Mouse (Mus musculus): Measurements from ENCODE around the gene Slc4a7.

Slc4a7 gene

DNA sequence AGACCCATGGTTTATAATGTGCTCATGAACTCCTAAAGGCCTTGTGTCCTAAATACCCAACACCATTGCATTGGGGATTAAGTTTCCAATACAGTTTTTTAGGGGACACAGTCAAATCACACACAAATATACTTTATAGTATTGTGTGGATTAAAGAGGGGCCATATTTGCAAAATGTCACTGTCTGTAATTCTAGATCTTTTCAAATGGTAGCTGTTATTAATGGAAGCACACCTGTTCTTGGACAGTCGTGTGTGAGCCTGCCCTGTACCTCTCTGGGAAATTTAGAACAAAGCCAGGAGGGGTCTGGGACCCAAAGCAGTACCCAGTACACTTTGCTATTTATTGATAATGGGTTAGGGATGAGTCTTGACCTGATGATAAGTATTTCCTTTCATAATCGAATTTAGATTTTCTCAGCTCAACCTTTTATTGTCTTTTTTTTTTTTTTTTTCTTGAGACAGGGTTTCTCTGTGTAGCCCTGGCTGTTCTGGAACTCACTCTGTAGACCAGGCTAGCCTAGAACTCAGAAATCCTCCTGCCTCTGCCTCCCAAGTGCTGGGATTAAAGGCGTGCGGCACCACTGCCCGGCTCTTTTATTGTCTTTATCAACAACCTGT lies at the start of gene Slc4a7:
Gene Slc4a7 (plus strand): TSS at position 570 of the 620 bp plus-strand sequence.
- DNase-seq (ENCODE audit: low read depth, low spot score), result no peak

- no peak for DNase-seq (ENCODE audit: low read depth, low spot score)
Measured at GRCm38 (mm10) chr14:14670597-14670996, 31.5 kb upstream of the Slc4a7 start.

DNA sequence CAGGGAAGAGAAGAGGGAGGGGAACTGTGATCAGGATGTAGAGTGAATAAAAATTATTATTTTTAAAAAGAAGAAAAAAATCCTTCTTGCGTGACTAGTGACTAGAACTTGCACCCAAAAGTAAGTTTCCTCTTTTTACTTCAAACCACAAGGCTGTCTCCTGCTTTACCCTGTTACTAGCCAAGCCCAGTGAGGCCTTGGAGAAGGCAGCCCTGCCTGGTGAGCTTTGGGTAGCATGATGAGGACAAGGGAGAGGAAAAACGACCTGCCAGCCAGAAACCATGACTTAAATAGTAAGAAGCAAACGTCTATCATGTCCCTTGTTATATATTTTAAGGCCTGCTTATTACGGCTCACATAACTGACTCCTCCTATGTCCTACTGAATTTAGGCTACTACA lies 20.5 kb upstream of the Slc4a7 start:
- DNase-seq (ENCODE audit: low read depth, low spot score), result no peak

GRCm38 (mm10) chr14:14684771-14685170 lies 17.3 kb upstream of the Slc4a7 start:
- no peak for DNase-seq (ENCODE audit: low read depth, low spot score)

GRCm38 (mm10) chr14:14686101-14686551 lies 16.0 kb upstream of the Slc4a7 start:
- DNase-seq (ENCODE audit: low read depth, low spot score), result no peak

DNA sequence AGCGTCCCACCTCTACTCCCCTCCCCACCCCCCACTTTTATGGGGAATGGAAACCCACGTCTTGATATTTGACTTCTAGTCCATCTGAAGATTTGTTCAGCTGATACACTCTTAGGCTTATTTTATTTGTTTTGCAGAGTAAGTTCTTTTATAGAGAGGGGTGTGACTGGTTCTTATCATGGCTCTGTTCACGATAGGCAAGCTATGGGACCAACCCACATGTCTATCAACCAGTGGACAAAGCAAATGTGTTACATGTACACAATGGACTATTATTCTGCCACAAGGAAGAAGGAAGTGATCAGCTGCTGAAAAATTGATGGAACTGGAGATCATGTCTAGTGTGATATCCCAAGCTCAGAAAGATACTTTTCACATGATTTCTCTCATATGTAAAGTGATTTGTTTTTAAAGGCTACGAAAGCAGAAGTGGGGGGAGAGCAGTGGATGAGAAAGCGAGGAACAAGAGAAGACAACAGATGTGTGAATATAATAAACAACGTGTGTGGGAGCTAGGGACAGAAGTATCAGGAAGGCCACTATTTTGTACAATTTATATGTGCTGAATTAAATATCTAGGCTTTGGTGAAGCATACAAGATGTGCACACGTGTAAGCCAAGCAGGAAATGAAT lies 14.7 kb upstream of the Slc4a7 start:
- no peak for DNase-seq (ENCODE audit: low read depth, low spot score)

GRCm38 (mm10) chr14:14702399-14703345 lies 593 bp downstream of the Slc4a7 start:
- DNase-seq (ENCODE audit: low read depth, low spot score), result peak; percentile 89

DNA sequence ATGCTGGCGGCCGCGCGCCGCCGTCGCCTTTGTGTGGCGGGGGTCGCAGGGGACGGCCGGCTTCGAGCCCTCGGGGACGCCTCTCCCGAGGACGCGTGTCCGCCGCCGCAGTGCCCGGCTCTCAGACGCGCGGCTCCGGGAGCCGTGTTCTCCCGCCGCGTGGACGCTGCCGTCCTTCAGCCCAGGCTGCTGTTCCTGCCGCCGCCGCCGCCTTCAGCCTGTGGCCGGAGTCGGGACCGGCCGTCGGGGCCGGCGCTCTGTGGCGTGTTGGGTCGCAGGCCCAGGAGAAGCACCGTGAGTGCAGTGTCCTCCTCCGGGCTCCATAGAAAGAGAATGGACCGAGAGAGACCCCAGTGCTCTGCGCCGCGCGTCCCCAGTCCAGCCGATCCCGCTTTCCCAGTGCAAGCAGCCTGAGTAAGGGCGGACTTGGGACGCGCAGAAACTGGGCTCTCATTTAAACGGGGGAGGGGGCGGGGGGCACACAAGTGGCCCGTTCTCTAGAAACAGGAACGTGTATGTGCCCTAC lies 1.3 kb downstream of the Slc4a7 start:
- no peak for DNase-seq (ENCODE audit: low read depth, low spot score)

DNA sequence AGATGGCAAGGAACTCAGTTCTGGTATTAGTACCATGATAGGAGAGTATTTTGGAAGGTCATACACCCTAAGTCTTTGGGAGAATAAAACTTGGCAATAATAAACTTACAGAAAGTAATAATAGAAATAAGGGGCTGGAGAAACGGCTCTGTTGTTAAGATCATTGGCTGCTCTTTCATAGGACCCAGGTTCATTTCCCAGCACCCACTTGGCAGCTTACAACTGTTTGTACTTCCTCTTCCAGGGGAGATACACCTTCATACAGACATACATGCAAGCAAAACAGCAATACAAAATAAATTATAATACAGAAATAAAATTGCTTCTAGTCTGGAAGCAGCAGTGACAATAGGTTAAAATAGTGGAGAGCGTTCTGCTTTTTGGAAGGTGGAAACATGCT lies 2.6 kb downstream of the Slc4a7 start:
- DNase-seq (ENCODE audit: low read depth, low spot score), result no peak

GRCm38 (mm10) chr14:14705126-14705525 lies 3.0 kb downstream of the Slc4a7 start:
- DNase-seq (ENCODE audit: low read depth, low spot score), result no peak

GRCm38 (mm10) chr14:14706381-14706780 lies 4.3 kb downstream of the Slc4a7 start:
- no peak for DNase-seq (ENCODE audit: low read depth, low spot score)

DNA sequence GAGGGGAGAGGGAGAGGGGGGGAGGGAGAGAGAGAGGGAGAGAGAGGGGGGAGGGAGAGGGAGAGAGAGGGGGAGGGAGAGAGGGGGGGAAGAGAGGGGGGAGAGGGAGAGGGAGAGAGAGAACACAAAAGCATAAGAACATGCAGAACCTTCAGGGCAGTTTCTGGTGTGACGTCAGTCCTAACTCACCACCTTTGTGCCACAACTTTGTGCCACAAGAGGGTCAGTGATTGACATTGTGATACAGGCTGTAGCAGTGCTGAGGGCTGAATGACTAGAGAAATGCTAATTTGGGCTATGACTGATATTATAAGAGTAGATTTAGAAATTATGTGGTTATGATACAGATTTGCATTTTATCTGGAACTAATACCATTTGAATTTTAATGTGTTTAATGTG lies 5.0 kb downstream of the Slc4a7 start:
- no peak for DNase-seq (ENCODE audit: low read depth, low spot score)

DNA sequence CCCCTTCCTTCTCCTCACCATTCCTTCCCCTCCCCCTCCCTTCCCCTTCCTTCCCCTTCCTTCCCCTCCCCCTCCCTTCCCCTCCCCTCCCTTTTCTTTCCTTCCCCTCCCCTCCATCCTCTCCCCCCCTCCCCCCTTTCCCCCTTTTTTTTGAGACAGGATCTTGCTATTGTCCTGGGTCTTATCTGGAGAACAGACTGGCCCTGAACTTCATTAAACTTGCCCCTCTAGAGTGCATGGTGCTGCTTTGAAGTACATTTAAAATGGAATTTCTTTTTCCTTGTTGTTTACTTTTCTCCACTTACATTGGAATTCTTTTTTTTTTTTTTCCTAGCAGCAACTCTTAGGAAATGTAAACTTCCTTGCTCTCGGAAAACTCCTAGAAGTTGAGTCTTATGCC lies 6.9 kb downstream of the Slc4a7 start:
- no peak for DNase-seq (ENCODE audit: low read depth, low spot score)

- DNase-seq (ENCODE audit: low read depth, low spot score), result no peak
Measured at GRCm38 (mm10) chr14:14714130-14714529, 12.1 kb downstream of the Slc4a7 start.

DNA sequence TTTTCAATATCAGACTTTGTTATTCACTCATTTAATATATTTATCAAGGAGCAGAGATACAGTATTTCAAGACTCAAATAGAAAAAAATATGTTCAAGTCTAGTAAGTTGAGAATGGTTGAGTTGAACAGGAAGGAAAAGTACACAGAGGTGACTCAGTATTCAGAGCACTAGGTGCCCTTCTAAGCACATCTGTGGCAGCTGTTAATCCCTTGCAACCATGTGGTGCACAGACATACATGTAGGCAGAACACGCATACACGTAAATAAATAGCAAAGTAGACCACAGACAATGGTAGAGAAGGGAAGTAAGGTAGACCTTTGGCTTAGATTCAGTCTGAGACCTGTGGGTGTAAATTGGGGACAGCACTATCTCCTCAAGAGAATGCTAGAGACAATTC lies 13.7 kb downstream of the Slc4a7 start:
- no peak for DNase-seq (ENCODE audit: low read depth, low spot score)

- no peak for DNase-seq (ENCODE audit: low read depth, low spot score)
Measured at GRCm38 (mm10) chr14:14716843-14717242, 14.8 kb downstream of the Slc4a7 start.

GRCm38 (mm10) chr14:14718556-14718955 lies 16.5 kb downstream of the Slc4a7 start:
- DNase-seq (ENCODE audit: low read depth, low spot score), result no peak

GRCm38 (mm10) chr14:14781169-14781568 lies 79.1 kb downstream of the Slc4a7 start:
- DNase-seq (ENCODE audit: low read depth, low spot score), result no peak

GRCm38 (mm10) chr14:14784223-14784622 lies 82.1 kb downstream of the Slc4a7 start:
- no peak for DNase-seq (ENCODE audit: low read depth, low spot score)

- no peak for DNase-seq (ENCODE audit: low read depth, low spot score)
Measured at GRCm38 (mm10) chr14:14786979-14787378, 84.9 kb downstream of the Slc4a7 start.

GRCm38 (mm10) chr14:14789840-14790470 lies 87.9 kb downstream of the Slc4a7 start:
- DNase-seq (ENCODE audit: low read depth, low spot score), result no peak

- DNase-seq (ENCODE audit: low read depth, low spot score), result no peak
Measured at GRCm38 (mm10) chr14:14799861-14800260, 97.8 kb downstream of the Slc4a7 start.
